17 mouse cellular contexts compared by ENCODE assay signal in the genomic region with DNA sequence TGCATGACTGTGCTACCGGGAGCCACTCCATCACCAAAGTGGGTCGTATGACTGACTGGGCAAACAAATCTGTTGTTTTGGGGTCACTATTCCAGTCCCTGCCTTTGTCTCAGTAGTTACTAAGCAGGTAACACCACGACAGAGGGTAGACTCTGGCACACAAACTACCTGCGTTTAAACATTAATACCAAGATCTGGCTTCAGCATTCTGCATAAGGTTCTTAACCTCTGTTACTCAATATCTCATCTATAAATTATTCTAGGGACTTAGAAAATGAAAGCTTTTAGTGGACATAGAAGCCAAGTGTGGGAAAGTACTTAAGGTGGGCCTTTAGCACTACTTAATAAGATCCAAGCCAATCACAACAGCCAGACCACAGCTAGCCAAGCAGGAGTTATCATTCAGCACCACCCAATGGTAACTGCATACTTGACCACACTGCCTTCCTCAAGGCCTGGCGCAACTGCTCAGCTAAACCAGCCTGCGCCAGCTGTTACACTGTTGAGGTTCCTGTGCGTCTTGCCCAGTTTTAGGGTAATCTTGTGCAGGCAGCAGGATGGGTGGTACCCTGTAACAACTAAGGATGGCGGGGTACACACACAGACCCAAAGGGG. TPM values are rescaled to one million over a fixed set of nuclear protein-coding genes. Genes with fewer than 3 reads are reported as not detected.
DNase-seq lines count a peak whose midpoint lies in the region; ATAC-seq lines count a peak whose summit lies in the region.
"Had no signal": no experiment of that assay in that cellular context is flagged by ENCODE, and none has a peak within 500 bp of the region (broad histone marks: within the 10 kb centered on the region; RNA-seq: fewer than 3 reads in every experiment).

No protein-coding gene starts in this region.

- no peak for DNase-seq in thymus, postnatal 14 days
- no peak for DNase-seq in spleen, postnatal 4 days (ENCODE audit: low spot score in 2 of 2)
- DNase-seq: cerebellum, adult 9-10 months; liver; right cerebral cortex, postnatal 14 days; thymus, postnatal 25 days had no signal

- H3K9ac ChIP-seq in heart, embryonic 14.5 days (ENCODE audit: low read length) = no peak overlapping the region
- no peak overlapping the region for H3K9ac ChIP-seq in heart, embryonic 11.5 days (ENCODE audit: low read depth, low read length)
- no peak overlapping the region for H3K9ac ChIP-seq in midbrain, embryonic 13.5 days (replicated peaks)
- H3K9ac ChIP-seq in midbrain, embryonic 15.5 days = no peak overlapping the region
- no peak overlapping the region for H3K9ac ChIP-seq in kidney, embryonic 16.5 days (replicated peaks; ENCODE audit: low read length)
- H3K9ac ChIP-seq: embryonic facial prominence, embryonic 15.5 days; lung, embryonic 15.5 days had no signal

- no peak overlapping the region for H3K4me3 ChIP-seq in heart, embryonic 14.5 days (ENCODE audit: control insufficient read depth in 1 of 2, insufficient read depth in 1 of 2, low read depth in 1 of 2, low read length in 2 of 2)
- H3K4me3 ChIP-seq in heart, embryonic 11.5 days (ENCODE audit: low read depth, low read length) = no peak overlapping the region
- H3K4me3 ChIP-seq in midbrain, embryonic 13.5 days (replicated peaks) = no peak overlapping the region
- no peak overlapping the region for H3K4me3 ChIP-seq in midbrain, embryonic 15.5 days
- H3K4me3 ChIP-seq in kidney, embryonic 16.5 days (ENCODE audit: low read length) = no peak overlapping the region
- H3K4me3 ChIP-seq: embryonic facial prominence, embryonic 15.5 days; forebrain, embryonic 10.5 days; lung, embryonic 15.5 days had no signal

- no peaks in the 10 kb centered on the region for H3K9me3 ChIP-seq in heart, embryonic 14.5 days (ENCODE audit: control insufficient read depth, low read length)
- no peaks in the 10 kb centered on the region for H3K9me3 ChIP-seq in heart, embryonic 11.5 days (replicated peaks; ENCODE audit: control insufficient read depth, low read length)
- H3K9me3 ChIP-seq in midbrain, embryonic 13.5 days = no peaks in the 10 kb centered on the region
- H3K9me3 ChIP-seq in midbrain, embryonic 15.5 days = no peaks in the 10 kb centered on the region
- H3K9me3 ChIP-seq in kidney, embryonic 16.5 days (ENCODE audit: low read length) = no peaks in the 10 kb centered on the region
- H3K9me3 ChIP-seq: embryonic facial prominence, embryonic 15.5 days; forebrain, embryonic 10.5 days; lung, embryonic 15.5 days had no signal

- no peaks in the 10 kb centered on the region for H3K36me3 ChIP-seq in heart, embryonic 14.5 days (ENCODE audit: control insufficient read depth, insufficient read depth, low read length)
- no peaks in the 10 kb centered on the region for H3K36me3 ChIP-seq in heart, embryonic 11.5 days (ENCODE audit: control insufficient read depth, insufficient read depth, low read length)
- H3K36me3 ChIP-seq in midbrain, embryonic 13.5 days = no peaks in the 10 kb centered on the region
- no peaks in the 10 kb centered on the region for H3K36me3 ChIP-seq in midbrain, embryonic 15.5 days (replicated peaks)
- no peaks in the 10 kb centered on the region for H3K36me3 ChIP-seq in kidney, embryonic 16.5 days (ENCODE audit: insufficient read depth, low read length)
- H3K36me3 ChIP-seq: embryonic facial prominence, embryonic 15.5 days; lung, embryonic 15.5 days had no signal

- H3K27ac ChIP-seq in heart, embryonic 14.5 days (replicated peaks in 1 of 2; ENCODE audit: control insufficient read depth in 1 of 2, insufficient read depth in 1 of 2, low read depth in 2 of 2, low read length in 2 of 2) = peak overlapping the region; percentile 4 to 83; a peak in 2 of 4 replicates
- H3K27ac ChIP-seq in heart, embryonic 11.5 days (ENCODE audit: low read depth, low read length) = no peak overlapping the region
- H3K27ac ChIP-seq in midbrain, embryonic 13.5 days = no peak overlapping the region
- no peak overlapping the region for H3K27ac ChIP-seq in midbrain, embryonic 15.5 days
- H3K27ac ChIP-seq in kidney, embryonic 16.5 days (ENCODE audit: low read length) = peak overlapping the region; percentile 88
- H3K27ac ChIP-seq: lung, embryonic 15.5 days; stomach, postnatal 0 days had no signal

- no peak overlapping the region for H3K4me2 ChIP-seq in heart, embryonic 14.5 days (ENCODE audit: low read length)
- no peak overlapping the region for H3K4me2 ChIP-seq in heart, embryonic 11.5 days
- no peak overlapping the region for H3K4me2 ChIP-seq in midbrain, embryonic 13.5 days (replicated peaks)
- no peak overlapping the region for H3K4me2 ChIP-seq in midbrain, embryonic 15.5 days
- peak overlapping the region; percentile 22 for H3K4me2 ChIP-seq in kidney, embryonic 16.5 days (replicated peaks; ENCODE audit: low read depth, low read length)
- H3K4me2 ChIP-seq: embryonic facial prominence, embryonic 15.5 days; lung, embryonic 15.5 days had no signal

- ATAC-seq in heart, embryonic 14.5 days (ENCODE audit: insufficient number of reproducible peaks, insufficient read depth, low FRiP score, low read depth) = no peak
- ATAC-seq in heart, embryonic 11.5 days (replicated peaks; ENCODE audit: insufficient number of reproducible peaks, low FRiP score, low TSS enrichment) = no peak
- 0 out of 2 replicates have a peak, but pooled peaks have one; percentile 19 for ATAC-seq in midbrain, embryonic 13.5 days
- ATAC-seq in midbrain, embryonic 15.5 days (replicated peaks) = no peak
- ATAC-seq in kidney, embryonic 16.5 days (ENCODE audit: low FRiP score, low TSS enrichment) = peak; percentile 55
- ATAC-seq in inflammation-experienced regulatory T-cells, adult 6 months = no peak
- ATAC-seq: Patski had no signal

- 91% methylated on average over 8 of the region's 8 CpGs for WGBS in heart, embryonic 14.5 days
- WGBS in heart, embryonic 11.5 days (ENCODE audit: insufficient replicate concordance) = 80% methylated on average over 8 of the region's 8 CpGs
- 72% methylated on average over 8 of the region's 8 CpGs for WGBS in midbrain, embryonic 13.5 days
- WGBS in midbrain, embryonic 15.5 days = 75% methylated on average over 8 of the region's 8 CpGs
- 58% methylated on average over 8 of the region's 8 CpGs for WGBS in kidney, embryonic 16.5 days

- H3K27me3 ChIP-seq in heart, embryonic 14.5 days (ENCODE audit: control insufficient read depth, insufficient read depth, low read length) = no peaks in the 10 kb centered on the region
- H3K27me3 ChIP-seq in heart, embryonic 11.5 days (ENCODE audit: control insufficient read depth, insufficient read depth, low read length) = no peaks in the 10 kb centered on the region
- no peaks in the 10 kb centered on the region for H3K27me3 ChIP-seq in midbrain, embryonic 13.5 days
- no peaks in the 10 kb centered on the region for H3K27me3 ChIP-seq in midbrain, embryonic 15.5 days (replicated peaks)
- H3K27me3 ChIP-seq in kidney, embryonic 16.5 days (ENCODE audit: insufficient read depth, low read length) = no peaks in the 10 kb centered on the region
- H3K27me3 ChIP-seq: embryonic facial prominence, embryonic 15.5 days; lung, embryonic 15.5 days; Patski had no signal

- peaks cover 13 to 38% of the 10 kb centered on the region in 2 experiments for H3K4me1 ChIP-seq in heart, embryonic 14.5 days (ENCODE audit: control insufficient read depth in 2 of 2, insufficient read depth in 2 of 2, low read length in 2 of 2)
- H3K4me1 ChIP-seq in heart, embryonic 11.5 days (ENCODE audit: control insufficient read depth, insufficient read depth, low read length) = peaks cover 23% of the 10 kb centered on the region; the same call in 1 of the 2 replicates
- peaks cover 31% of the 10 kb centered on the region for H3K4me1 ChIP-seq in midbrain, embryonic 13.5 days (replicated peaks)
- peaks cover 9% of the 10 kb centered on the region; the same call in 1 of the 2 replicates for H3K4me1 ChIP-seq in midbrain, embryonic 15.5 days
- peaks cover 83% of the 10 kb centered on the region for H3K4me1 ChIP-seq in kidney, embryonic 16.5 days (ENCODE audit: insufficient read depth, low read length)

RNA-seq across cellular contexts. Expression of a gene that starts 23.8 kb away (rescaled TPM):
- 21.8 and 23.7 TPM in 2 replicates for polyA plus RNA-seq in heart, embryonic 14.5 days (2014; fragmentation: Nextera tagmentation; extraction: Ambion mirVana)
- 18.6 and 20.5 TPM in 2 replicates for polyA plus RNA-seq in heart, embryonic 11.5 days (2014; fragmentation: Nextera tagmentation; extraction: Ambion mirVana)
- polyA plus RNA-seq in midbrain, embryonic 13.5 days (2015; fragmentation: Nextera tagmentation; extraction: Ambion mirVana) = 16.5 and 21.4 TPM in 2 replicates
- polyA plus RNA-seq in midbrain, embryonic 15.5 days (2015; fragmentation: Nextera tagmentation; extraction: Ambion mirVana) = 14.3 and 15.4 TPM in 2 replicates
- 18.3 and 35.3 TPM in 2 replicates for polyA plus RNA-seq in kidney, embryonic 16.5 days (2015; fragmentation: Nextera tagmentation; extraction: Ambion mirVana)
- not detected for polyA plus RNA-seq in inflammation-experienced regulatory T-cells, adult 6 months (2017; shearing (Covaris generic))

Comparison
In these comparisons a context has a peak if more than half of its experiments do, and no peak if none do; other contexts are left out.
1. ATAC-seq: peak in midbrain, embryonic 13.5 days (single experiment) and kidney, embryonic 16.5 days (single experiment); none in heart, embryonic 14.5 days (single experiment), heart, embryonic 11.5 days (single experiment), midbrain, embryonic 15.5 days (single experiment) and inflammation-experienced regulatory T-cells, adult 6 months (single experiment).
2. H3K27ac ChIP-seq: peak in heart, embryonic 14.5 days (2 of 2) and kidney, embryonic 16.5 days (single experiment); none in heart, embryonic 11.5 days (single experiment), midbrain, embryonic 13.5 days (single experiment) and midbrain, embryonic 15.5 days (single experiment).
3. RNA of a gene that starts 23.8 kb away (polyA plus RNA-seq): 18.3 to 35.3 TPM in kidney, embryonic 16.5 days, 21.8 to 23.7 TPM in heart, embryonic 14.5 days, 16.5 to 21.4 TPM in midbrain, embryonic 13.5 days, 18.6 to 20.5 TPM in heart, embryonic 11.5 days and 14.3 to 15.4 TPM in midbrain, embryonic 15.5 days; not detected in inflammation-experienced regulatory T-cells, adult 6 months; every median in the first group is over 10 times any median in the second.